Mouse (Mus musculus) cerebellum, adult 2 months (tissue): ENCODE measurements around the gene Hes7.

Experiments
- CTCF ChIP-seq: fragments of 200-500 bp; IDR thresholded peaks from 2 replicates; pipeline ENCODE4 v1.5.1; 2011; ENCODE audit warnings: low read depth, mild to moderate bottlenecking, control low read depth, low read length, moderate library complexity, borderline replicate concordance; ENCODE audit not compliant: insufficient read depth
- POLR2A ChIP-seq: fragments of 200-500 bp; IDR thresholded peaks from 2 replicates; pipeline ENCODE4 v1.6.1; 2011; ENCODE audit warnings: low read length, control low read depth, borderline replicate concordance; ENCODE audit not compliant: insufficient read depth

- peak; percentile 86 for TF ChIP-seq CTCF
- no peak for TF ChIP-seq POLR2A
Observed at GRCm38 (mm10) chr11:69092386-69092751, 27.8 kb upstream of the Hes7 start.
